Mouse (Mus musculus): ENCODE data around the gene Gp9.

Gene Gp9

DNA sequence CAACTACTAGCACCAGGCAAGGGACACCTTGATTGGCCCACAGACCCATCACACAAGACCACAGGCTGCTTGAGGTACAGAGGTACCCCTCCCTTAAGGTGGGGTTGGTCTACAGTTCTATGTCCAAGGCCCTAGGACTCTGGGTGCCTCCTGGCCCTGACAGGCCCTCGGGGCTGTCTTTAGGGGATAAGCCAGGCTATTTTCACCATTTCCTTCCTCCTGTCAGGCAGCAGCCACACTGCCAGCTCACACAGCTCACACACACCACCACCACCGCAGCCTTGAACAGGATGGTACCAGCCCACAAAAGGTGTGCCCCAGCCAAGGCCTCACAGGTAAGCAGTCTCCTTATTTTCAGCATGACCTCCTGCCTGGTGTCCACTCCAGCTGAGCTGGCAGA is at the start of gene Gp9:
Gene Gp9 (plus strand): TSS at position 231 of the 400 bp plus-strand sequence.
- no peak for DNase-seq (ENCODE audit: low read depth, low spot score)

DNA sequence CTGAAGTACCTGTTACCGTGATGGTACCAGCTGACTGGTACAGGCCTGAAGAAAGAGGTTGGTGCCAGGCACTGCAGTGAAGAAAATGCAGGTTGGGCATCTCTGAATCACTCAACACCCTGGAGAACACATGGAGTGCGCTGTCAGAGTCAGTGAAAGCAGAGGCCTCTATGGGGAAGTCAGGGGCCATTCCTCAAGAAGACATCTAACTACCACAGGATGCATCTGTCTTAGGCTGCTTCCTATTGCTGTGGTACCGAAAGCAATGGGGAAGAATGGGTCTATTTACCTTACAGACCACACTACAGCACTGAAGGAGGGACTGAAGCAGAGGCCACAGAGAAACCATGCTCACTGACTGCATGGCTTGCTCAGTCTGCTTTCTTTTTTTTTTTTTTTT is 49.8 kb upstream of the Gp9 start:
- DNase-seq (ENCODE audit: low read depth, low spot score): no peak

DNA sequence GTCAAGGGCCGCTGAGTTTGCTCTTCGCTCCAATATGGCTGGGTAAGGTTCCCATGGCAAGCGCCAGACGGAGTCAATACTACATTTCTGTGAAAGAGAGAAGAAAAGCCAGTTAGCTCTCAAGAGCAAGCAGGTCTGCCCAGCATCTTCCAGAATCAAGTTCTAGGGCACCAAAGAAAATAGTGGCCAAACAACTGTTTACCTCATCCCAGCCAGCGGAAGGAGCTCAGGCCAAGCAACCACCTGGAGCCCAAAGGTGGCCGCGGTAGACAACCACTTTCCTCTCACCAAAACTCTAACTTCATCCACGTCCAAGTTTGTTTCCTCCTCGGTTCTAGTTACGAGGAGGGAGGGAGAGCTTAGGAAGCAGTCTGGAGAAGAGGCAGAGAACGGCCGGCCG is 47.7 kb upstream of the Gp9 start:
- DNase-seq (ENCODE audit: low read depth, low spot score): no peak

DNA sequence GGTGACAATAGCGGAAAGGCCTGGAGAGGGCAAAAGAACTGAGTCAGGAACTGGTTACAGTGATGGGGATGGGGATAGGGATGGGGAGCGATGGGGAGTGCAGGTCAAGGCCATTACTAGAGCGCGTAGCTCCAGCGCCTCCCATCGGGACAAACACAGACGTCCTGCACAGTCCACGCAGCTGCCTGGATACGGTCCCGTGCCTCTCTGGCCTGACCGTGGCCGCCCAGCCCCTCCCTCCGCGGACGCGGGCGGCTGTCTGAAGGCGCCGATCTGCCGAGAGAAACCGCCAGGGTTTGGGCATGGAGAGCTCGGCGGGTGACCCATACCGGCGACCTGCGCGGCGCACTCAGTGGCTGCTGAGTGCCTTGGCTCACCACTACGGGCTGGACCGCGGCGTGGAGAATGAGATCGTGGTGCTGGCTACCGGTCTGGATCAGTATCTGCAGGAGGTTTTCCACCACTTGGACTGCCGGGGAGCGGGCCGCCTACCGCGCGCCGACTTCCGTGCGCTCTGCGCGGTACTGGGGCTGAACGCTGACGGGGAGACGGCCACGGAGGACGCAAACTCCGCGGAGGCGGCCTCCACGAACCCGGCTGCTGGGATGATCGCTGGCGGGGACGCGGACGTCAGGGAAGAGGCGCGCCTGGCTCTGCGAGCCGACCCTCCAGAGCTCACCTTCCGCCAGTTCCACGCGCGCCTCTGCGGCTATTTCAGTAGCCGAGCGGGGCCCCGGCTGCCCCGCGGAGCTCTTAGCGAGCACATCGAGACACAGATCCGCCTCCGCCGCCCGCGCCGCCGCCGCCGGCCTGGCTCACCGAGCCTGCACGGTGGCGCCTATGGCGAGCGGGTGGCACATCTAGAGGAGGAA is 47.0 kb upstream of the Gp9 start, which contains the start of gene Efcc1:
Gene Efcc1 (plus strand): TSS at position 279 of the 872 bp plus-strand sequence.
- peak; percentile 89 for DNase-seq (ENCODE audit: low read depth, low spot score)

DNA sequence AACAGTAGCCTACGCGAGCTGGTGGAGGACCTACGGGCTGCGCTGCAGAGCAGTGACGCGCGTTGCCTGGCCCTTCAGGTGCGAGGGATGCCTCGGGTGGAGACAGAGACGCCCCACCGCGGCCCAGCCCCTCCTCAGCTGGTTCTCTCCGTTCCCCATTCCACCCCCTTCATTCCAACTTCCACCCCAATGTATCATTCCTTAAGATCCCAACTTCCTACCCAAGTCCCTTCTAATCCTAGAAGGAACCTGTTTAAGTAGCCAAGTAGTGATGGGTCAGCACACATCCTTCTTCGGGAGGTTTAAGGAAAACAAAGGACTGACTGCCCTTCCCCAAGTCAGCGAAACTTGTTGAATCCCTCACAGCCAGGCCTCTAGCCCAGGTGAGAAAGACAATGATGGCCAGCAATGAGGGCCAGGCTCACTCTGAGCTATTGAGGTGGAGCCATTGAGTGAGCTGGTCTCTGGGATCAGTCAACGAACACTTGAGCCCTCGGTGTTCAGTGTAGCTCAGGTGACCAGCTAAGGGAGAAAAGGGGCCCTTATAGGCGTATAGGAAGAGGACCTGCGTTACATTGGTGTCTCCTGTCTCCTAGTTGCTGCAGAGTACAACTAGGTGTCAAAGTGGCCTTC is 46.3 kb upstream of the Gp9 start:
- DNase-seq (ENCODE audit: low read depth, low spot score): peak; percentile 39

DNA sequence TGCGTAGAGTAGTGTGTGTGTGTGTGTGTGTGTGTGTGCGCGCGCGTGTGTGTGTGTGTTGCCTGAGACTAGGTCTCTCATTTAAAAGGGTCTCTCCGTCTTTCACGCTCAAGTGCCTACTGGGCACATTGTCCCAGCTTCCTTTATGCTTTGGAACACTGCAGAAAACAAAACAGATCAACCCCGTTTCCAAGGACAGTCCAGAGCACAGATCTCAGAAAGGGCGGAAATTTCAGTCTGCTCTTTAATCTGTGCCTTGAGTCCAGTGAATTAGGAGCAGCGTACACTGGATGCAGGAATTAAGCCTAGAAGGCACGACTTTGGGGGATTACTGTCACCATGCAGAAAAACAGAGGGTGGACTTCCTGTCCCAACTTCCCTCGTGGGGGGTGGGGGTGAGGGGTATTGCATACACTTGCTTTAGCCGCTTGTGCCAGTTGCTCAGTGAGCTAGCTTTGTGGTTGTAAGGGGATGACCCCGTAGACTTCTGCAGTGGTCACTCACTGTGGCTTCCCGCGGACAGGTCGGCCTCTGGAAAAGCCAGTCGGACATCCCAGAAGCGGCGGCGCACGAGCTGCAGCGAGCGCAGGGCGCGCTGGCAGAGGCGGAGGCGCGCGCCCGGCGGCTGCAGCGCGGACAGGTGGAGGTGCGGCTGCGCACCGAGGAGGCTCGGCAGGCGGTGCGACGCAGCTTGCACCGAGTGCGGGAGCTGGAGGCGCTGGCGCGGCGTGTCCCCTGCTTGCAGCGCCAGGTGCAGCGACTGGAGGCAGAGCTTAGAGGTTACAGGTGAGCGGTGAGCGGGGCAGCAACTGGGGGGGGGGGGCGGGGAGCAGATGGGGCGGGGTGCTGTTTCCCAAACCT is 45.5 kb upstream of the Gp9 start:
- peak; percentile 20 for DNase-seq (ENCODE audit: low read depth, low spot score)

DNA sequence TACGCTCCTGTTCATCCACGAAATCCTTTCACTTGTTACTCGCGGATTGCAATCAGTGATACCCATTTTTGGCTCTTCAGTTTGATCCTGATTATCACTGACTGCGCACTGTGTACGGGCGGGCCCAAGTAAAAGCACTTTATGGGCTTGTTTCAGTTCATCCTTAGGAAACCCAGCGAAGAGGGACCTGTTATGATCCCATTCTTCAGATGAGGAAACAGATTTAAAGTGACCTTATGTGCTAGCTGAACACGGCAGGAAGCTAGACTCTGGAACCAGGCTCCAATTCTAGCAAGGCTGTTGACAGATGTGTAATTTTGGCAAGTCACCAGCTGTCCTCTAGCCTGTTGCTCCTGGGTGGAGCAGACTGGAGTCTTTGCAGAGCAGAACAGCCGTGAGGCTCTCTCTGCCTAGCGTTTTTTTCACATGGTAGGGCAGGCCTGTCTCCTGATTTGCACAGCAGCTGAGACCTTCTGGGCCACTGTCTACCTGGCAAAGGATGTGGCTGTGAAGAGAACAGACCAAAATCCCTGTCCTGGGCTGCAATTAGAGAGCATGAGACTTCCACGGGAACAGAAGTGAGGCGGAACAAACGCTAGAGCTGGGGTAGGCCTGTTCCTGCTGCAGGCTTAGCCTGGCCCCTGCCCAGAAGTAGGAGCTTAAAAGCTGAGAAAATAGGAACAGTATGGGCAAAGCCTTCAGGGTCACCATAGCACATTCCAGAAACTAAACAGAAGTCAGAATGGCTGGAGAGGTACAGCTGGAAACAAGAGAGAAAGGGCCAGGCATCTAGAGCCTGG is 44.5 kb upstream of the Gp9 start:
- no peak for DNase-seq (ENCODE audit: low read depth, low spot score)

DNA sequence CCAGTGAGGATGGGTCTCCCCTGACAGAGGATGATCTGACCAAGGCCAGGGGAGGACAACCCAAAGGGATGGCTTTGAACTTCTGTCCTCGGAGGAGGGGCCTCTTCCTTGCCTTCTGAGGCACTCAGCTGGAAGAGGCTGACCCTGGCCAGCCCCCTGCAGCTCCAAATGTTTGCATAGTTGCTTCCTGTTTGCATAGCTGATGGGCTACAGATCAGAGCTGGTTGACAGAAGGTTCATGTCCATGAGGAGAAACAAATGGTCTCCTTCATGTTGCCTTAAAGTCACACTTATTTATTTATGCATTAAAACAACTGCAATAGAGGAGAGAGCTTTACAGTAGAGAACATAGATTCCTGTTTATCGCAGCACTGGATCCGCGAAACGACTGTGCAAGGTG is 43.7 kb upstream of the Gp9 start:
- DNase-seq (ENCODE audit: low read depth, low spot score): no peak

DNA sequence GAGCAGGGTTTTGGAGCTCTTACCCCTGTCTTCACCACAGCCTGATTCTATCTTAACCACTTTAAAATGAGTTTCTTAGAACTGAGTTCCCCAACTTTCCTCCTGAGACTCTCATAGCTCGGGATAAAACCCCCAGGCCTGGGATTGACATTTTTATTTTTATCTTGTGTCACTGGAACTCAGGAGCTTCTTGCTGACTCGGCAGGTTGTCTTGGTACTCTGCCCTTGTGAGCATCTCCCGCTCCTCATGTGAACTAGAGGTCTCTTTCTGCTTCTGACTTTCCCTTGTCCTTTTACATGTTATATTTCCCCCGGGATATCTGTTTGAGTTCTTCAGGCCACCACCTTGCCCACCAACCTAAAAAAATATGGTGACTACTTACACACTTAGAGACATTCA is 40.9 kb upstream of the Gp9 start:
- DNase-seq (ENCODE audit: low read depth, low spot score): no peak

DNA sequence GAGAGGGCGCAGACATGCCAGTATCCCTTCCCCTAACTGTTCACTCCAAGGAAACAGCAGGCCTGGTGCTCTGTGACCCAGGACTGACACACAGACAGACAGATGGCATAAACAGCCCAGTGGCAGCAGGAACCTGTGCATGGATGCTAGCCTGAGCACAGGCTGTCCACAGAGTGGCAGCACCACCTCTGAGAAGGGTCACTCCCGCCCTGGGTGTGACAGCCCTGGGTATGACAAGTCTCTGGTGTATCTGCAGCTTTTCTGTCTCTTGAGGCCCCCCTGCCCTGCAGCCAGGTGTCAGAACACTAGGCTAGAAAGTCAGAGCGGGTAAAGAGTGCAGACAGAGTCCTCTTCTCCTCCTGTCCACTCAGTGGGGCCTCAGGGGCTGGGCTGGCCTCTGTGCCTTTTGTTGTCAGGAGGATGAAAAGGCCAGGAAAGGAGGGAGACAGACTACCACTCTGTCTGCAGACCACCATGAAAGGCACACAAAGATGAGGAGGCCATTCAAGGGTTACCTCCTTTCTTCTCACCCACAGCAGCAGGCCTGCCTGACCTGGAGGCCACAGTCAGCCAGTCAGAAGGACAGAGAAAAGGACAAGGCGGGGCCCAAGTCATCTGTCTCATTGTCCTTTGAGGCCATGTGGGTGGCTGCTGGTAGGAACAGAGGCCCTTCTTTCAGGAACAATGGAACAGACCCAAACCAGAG is 39.8 kb upstream of the Gp9 start:
- DNase-seq (ENCODE audit: low read depth, low spot score): no peak

DNA sequence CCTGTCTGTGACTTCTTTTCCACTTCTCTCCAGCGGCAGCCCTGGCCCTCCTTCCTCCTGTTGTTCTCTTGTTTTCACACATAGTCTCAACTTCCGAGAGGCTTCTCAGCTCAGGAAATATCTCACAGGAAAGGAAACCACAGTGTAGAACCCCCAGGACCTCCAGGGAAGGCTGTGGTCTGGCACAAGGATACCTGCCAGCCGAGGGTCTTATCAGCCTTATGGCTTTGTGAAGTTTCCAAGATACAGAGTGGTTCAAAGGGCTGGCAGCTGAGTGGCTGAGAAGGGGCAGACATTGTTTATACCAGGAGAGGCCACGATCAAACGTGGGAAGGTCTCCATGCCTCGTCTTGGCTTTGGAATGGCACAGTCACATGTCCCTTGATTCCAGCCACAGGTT is 38.0 kb upstream of the Gp9 start:
- no peak for DNase-seq (ENCODE audit: low read depth, low spot score)

DNA sequence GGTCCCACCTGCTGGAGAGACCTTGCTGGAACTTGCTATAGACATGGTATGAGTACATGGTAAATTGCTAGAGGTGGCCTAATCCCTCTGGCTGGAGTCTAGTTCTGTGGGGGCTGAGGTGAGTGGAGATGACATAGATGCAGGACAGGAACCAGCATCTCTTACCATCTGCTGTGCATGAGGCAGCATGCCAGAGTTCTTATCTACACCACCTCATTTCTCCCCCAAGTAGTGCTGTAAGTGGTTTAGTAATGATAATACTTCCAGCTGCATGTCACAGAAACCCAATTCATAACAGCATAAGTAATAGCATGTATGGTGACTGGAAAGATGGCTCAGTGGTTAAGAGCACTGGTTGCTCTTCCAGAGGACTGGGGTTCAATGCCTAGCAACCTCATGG is 37.4 kb upstream of the Gp9 start:
- DNase-seq (ENCODE audit: low read depth, low spot score): no peak

DNA sequence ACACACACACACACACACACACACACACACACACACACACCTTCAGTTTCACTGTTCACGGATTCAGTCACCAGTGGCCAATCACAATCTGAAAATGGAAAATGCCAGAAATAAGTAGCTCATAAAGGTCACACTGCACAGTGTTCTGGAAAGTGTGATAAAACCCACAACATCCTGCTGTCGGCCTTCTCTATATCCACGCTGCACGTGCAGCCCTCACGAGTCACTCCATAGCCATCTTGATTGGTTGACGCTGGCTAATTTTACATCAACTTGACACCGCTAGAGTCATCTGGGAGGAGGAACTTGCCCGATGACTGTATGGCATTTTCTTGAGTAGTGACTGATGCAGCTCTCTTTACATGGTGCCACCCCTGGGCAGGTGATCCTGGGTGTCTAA is 35.9 kb upstream of the Gp9 start:
- DNase-seq (ENCODE audit: low read depth, low spot score): no peak

DNA sequence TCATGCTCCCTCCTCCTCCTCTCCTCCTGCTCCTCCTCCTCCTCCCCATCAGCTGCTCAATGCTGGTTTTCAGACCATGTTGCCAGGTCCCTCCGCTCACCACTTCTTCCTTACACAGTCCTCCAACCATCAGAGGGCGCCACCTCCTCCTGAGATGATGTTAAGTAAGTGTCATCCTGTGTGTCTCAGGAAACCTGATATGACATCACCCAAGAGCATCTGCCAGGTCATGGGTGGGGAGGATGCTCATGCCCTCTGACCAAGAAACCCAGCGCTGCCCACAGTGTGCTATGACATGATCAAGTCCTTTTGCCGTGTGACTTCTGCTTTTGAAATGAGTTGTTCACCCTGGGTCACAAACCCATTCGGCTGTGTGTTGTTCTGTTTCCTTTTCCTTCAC is 35.1 kb upstream of the Gp9 start:
- DNase-seq (ENCODE audit: low read depth, low spot score): peak; percentile 88

DNA sequence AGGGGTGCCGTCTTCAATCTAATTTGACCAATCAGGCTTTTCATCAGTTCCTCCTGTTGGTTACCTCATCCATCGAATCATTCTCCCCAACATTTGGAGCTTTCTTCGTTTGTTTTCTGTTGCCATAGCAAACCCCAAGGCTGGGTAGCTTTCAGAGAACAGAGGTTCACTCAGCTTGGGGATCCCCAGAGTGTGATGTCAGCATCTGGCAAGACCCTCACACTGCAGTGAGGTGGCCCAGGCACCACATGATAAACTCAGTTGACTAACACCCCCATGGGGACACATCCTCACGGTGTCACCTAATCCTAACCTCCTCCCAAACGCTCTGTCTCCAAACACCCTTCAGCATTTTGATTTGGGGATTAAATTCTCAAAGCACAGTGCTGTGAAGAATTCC is 34.6 kb upstream of the Gp9 start:
- DNase-seq (ENCODE audit: low read depth, low spot score): no peak

DNA sequence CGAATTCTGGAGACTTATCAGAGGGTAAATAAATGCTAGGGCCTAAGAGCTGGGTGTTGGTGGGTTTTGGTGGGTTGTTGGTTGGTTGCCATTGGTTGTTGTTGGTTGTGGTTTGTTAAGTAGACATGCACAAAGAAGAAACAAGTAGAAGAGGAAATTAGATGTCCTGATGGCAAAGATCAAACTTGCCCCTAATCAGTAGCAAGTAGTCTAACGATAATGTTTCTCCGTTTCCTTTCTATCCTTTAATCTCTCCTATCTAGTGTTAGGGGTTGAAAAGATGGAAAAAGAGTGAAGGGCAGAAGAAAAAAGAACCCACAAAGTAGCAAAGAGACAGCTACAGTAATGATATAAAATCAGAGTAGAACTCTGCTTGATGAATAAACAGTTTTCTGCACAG is 33.2 kb upstream of the Gp9 start:
- DNase-seq (ENCODE audit: low read depth, low spot score): no peak

DNA sequence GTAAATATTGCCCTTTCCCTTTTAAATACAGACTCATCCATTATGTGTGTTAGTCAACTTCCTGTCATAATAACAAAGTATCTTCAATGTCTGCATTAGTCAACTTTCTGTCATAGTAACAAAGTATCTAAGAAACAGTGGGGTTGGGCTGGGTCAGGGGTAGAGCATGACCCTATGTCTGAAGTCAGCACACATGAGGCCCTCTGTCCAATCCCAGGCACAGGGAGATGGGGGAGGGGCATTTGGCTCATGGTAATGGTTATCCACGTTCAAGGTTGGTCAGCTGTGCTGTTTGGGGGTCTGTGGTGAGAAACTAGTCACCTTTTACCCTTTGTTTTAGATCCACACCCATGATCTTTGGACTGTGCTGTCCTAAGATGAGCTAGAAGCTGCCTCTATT is 32.6 kb upstream of the Gp9 start:
- no peak for DNase-seq (ENCODE audit: low read depth, low spot score)

DNA sequence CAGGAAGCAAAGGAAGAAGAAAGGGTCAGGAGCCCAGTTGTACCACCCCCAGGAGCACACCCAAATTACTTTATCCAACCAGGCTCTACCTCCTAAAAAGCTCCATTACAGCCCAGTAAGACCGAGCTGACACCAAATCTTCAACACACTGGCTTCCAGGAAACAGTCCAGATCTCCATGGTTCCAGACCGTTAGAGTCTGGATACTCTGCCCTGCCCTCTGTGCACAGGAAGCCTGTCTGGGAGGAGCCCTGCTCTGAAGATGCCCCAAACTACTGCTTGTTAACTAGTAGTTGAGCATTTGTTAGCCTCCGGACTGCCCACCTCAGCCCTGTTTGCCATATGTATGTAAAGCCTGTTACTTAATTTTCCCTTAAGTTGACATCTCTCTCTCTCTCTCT is 31.8 kb upstream of the Gp9 start:
- no peak for DNase-seq (ENCODE audit: low read depth, low spot score)

DNA sequence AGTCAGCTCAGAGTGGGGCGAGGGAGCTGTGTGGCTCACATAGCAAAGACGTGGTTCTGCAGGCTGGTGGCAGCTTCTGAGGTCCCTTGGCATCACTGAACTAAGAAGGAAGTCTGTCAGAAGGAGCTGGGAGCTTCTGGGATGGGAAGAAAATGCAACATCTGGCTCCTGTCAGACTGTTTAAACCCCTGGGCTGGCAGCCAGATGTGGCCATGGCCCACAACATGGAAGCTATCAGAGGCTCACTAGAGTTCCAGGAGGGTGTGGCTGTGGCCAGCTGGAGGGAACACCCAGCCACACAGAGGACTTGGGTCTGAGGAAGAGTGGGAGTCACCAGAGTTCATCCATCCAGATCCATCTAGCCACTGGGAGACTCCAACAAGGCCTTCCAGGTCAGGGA is 31.0 kb upstream of the Gp9 start:
- no peak for DNase-seq (ENCODE audit: low read depth, low spot score)

DNA sequence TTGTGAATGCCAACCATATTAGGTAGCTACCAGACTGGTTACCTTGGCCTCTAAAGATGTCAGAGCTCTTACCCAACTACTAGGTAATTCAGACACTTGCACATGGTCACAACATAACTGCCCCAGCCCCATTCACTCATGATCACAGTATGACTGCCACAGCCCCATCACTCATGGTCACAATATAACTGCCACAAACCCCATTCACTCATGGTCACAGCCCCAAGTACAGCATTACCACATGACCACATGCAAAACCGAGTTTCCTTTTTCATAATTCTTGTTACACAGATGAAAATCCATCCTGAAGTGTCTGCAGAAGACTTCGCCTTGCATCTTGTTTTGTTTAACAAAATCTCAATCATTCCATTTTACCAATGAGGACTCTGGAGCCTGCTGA is 29.8 kb upstream of the Gp9 start:
- no peak for DNase-seq (ENCODE audit: low read depth, low spot score)

DNA sequence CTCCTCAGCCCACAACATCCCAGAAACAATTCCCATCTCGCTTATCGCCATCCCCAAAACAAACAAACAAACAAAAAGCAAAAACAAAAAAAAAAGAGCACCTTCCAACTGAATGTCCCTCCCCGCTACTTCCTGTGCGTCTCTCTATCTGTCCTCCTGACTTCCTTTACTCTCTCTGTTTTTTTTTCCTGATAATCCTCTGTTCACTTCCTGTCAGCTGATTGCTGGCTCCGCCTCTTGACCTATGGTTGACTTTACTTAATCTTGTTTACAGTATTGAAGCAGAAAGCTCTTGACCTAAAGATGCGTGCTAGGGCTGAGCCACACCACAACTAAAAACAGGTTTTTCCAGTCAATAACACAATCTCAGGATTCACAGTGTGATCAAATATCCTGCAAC is 29.3 kb upstream of the Gp9 start:
- peak; percentile 36 for DNase-seq (ENCODE audit: low read depth, low spot score)
